Mouse (Mus musculus) intestine, embryonic 14.5 days (tissue): ENCODE results near the gene Slc6a11. TPM values are rescaled to one million over a fixed set of nuclear protein-coding genes. Genes with fewer than 3 reads are reported as not detected.

Experiments used
- ATAC-seq: fragments of 200-750 bp; cut with Nextera tagmentation; replicated peaks from 2 replicates; pipeline ENCODE4 v1.8.0; 2017; ENCODE audit warnings: low read depth, moderate number of reproducible peaks, moderate TSS enrichment, moderate library complexity; ENCODE audit not compliant: low FRiP score, low TSS enrichment
- DNase-seq: peaks from one replicate; pipeline ENCODE4 v3.0.0-alpha.2; 2018; ENCODE audit warnings: low spot score
- H3K27ac ChIP-seq: fragments of 300-500 bp; sonication (generic); 2 replicates; pipeline ENCODE4 v1.5.1; 2014; ENCODE audit warnings: low read depth, mild to moderate bottlenecking, control low read depth
- H3K27me3 ChIP-seq: fragments of 300-500 bp; sonication (generic); replicated peaks from 2 replicates; pipeline ENCODE4 v1.6.1; 2014; ENCODE audit warnings: low read length, control low read depth; ENCODE audit not compliant: control insufficient read depth, insufficient read depth
- H3K36me3 ChIP-seq: fragments of 300-500 bp; sonication (generic); 2 replicates; pipeline ENCODE4 v1.6.1; 2014; ENCODE audit warnings: low read length, control low read depth; ENCODE audit not compliant: control insufficient read depth, insufficient read depth
- H3K4me1 ChIP-seq: fragments of 300-500 bp; sonication (generic); replicated peaks from 2 replicates; pipeline ENCODE4 v1.6.1; 2014; ENCODE audit warnings: low read length, control low read depth, mixed read lengths; ENCODE audit not compliant: control insufficient read depth, insufficient read depth
- H3K4me2 ChIP-seq: fragments of 300-500 bp; sonication (generic); 2 replicates; pipeline ENCODE4 v1.6.1; 2014; ENCODE audit warnings: low read length
- H3K4me3 ChIP-seq: fragments of 300-500 bp; sonication (generic); 2 replicates; pipeline ENCODE4 v1.5.1; 2014; ENCODE audit warnings: low read depth, low read length, control low read depth, mixed read lengths
- H3K9ac ChIP-seq: fragments of 300-500 bp; sonication (generic); 2 replicates; pipeline ENCODE4 v1.6.1; 2014; ENCODE audit warnings: mild to moderate bottlenecking, low read length
- H3K9me3 ChIP-seq: fragments of 300-500 bp; sonication (generic); 2 replicates; pipeline ENCODE4 v1.6.1; 2016; ENCODE audit warnings: low read length, control low read depth; ENCODE audit not compliant: control insufficient read depth
- WGBS: fragments of 180-500 bp; shearing (Covaris S2); extraction: QIAGEN DNeasy Blood & Tissue Kit; methylation state at CpG from one replicate; pipeline ENCODE4 v1.1.7; 2014; 5-methylcytosine and 5-hydroxymethylcytosine counted together
- polyA plus RNA-seq: library from polyadenylated mRNA; unstranded; fragments of >200 nt; fragmentation: Nextera tagmentation; extraction: Ambion mirVana; gene quantifications from 2 replicates; pipeline ENCODE4 v1.2.1, GENCODE M21; 2014

The Slc6a11 gene
- polyA plus RNA-seq, 1 experiment from 2014 or later: 0.08 TPM

- Histone ChIP-seq H3K4me3 (no peak overlapping the region), H3K4me1 (no peaks in the 10 kb centered on the region), H3K27ac (no peak overlapping the region), H3K4me2 (no peak overlapping the region), H3K36me3 (no peaks in the 10 kb centered on the region), H3K27me3 (no peaks in the 10 kb centered on the region; the same call in 1 of the 2 replicates), H3K9me3 (no peaks in the 10 kb centered on the region), H3K9ac (no peak overlapping the region)
- ATAC-seq: no peak
- DNase-seq: no peak
- WGBS: 56% methylated on average over 5 of the region's 5 CpGs
These were observed 133.4 kb downstream of the Slc6a11 start for GRCm38 (mm10) chr6:114264426-114264825.

GRCm38 (mm10) chr6:114266273-114266672 is 135.2 kb downstream of the Slc6a11 start:
- H3K27me3 ChIP-seq: no peaks in the 10 kb centered on the region; the same call in 1 of the 2 replicates
- no peak overlapping the region for H3K27ac ChIP-seq
- H3K4me2 ChIP-seq: no peak overlapping the region
- DNase-seq (no peak), ATAC-seq (no peak)
- no peak overlapping the region for H3K9ac ChIP-seq
- H3K4me3 ChIP-seq: no peak overlapping the region
- no peaks in the 10 kb centered on the region for H3K9me3 ChIP-seq
- no peaks in the 10 kb centered on the region for H3K4me1 ChIP-seq
- no peaks in the 10 kb centered on the region for H3K36me3 ChIP-seq

GRCm38 (mm10) chr6:114267979-114268378 is 136.9 kb downstream of the Slc6a11 start:
- no peak for ATAC-seq
- H3K36me3 ChIP-seq: no peaks in the 10 kb centered on the region
- no peak for DNase-seq
- no peak overlapping the region for H3K4me3 ChIP-seq
- no peak overlapping the region for H3K9ac ChIP-seq
- H3K27me3 ChIP-seq: no peaks in the 10 kb centered on the region; the same call in 1 of the 2 replicates
- H3K27ac ChIP-seq: no peak overlapping the region
- H3K4me1 ChIP-seq: no peaks in the 10 kb centered on the region
- no peak overlapping the region for H3K4me2 ChIP-seq
- 35% methylated on average over 4 of the region's 4 CpGs for WGBS
- no peaks in the 10 kb centered on the region for H3K9me3 ChIP-seq

DNA sequence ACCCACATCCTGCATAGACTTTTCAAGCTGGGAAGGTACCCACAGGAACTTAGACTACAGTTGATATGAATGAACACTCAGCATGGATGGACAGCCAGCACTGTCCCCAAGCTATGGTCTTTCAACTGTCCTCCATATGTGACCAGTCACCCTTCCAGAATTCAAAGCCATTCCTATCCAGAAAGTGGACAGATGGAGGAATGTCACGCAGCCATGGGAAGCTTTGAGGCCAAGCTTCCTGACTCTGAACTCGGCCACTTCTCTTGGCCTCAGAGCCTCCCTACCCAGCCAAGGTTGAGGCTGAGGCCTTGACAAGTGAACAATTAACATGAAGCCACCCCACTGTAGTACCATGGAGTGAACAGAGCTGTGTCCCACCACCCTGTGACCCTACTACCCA is 138.5 kb downstream of the Slc6a11 start:
- Histone ChIP-seq H3K4me2 (no peak overlapping the region), H3K27ac (no peak overlapping the region), H3K27me3 (no peaks in the 10 kb centered on the region; the same call in 1 of the 2 replicates), H3K36me3 (no peaks in the 10 kb centered on the region), H3K4me3 (no peak overlapping the region), H3K4me1 (no peaks in the 10 kb centered on the region), H3K9ac (no peak overlapping the region), H3K9me3 (no peaks in the 10 kb centered on the region)
- WGBS: 85% methylated on average over 2 of the region's 2 CpGs
- ATAC-seq (no peak), DNase-seq (no peak)

DNA sequence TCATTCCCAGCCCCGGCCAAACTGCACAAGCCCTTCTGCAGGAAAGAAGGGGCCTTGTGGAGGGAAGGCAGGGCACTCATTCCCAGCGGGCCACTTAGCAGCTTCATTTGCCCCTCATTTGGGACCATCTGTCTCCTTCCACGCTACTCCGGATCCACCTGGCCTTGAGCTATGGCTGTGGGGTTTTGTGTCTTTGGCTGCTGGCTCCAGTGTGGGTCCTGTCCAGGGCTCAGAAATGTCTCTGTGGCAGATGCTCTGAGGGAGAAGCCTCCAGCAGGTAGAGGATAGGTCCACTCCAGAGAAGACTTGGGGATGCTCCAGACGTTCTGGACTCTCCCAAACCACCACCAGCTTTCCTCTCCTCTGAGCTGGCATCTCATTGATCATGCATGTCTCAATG is 139.8 kb downstream of the Slc6a11 start:
- WGBS: 55% methylated on average over 5 of the region's 5 CpGs
- Histone ChIP-seq H3K4me1 (no peaks in the 10 kb centered on the region), H3K27me3 (no peaks in the 10 kb centered on the region), H3K27ac (no peak overlapping the region), H3K4me3 (no peak overlapping the region), H3K36me3 (no peaks in the 10 kb centered on the region), H3K4me2 (no peak overlapping the region), H3K9ac (no peak overlapping the region), H3K9me3 (no peaks in the 10 kb centered on the region)
- DNase-seq (no peak), ATAC-seq (no peak)

DNA sequence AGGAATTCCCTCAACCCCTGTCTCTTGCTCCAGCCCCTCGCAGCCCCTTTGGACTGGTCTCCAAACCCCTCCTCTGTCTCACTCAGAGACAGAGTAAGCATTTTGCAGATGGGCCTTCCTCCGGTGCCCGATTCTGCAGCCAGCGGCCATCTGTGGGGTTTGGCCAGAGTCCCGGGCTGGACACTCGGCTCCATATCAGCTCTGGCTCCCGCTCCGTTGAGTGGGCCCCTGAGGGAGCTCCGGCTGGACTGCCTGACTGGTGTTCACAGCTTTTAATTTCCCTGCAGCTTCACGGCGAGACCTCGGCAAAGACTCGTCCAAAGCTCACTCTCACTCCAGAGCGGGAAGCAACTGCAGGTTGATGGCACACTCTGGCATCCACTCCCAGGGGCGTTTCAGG is 141.2 kb downstream of the Slc6a11 start:
- DNase-seq (no peak), ATAC-seq (no peak)
- no peak overlapping the region for H3K4me3 ChIP-seq
- no peaks in the 10 kb centered on the region for H3K27me3 ChIP-seq
- H3K4me1 ChIP-seq: no peaks in the 10 kb centered on the region
- H3K9ac ChIP-seq: no peak overlapping the region
- no peaks in the 10 kb centered on the region for H3K9me3 ChIP-seq
- WGBS: 84% methylated on average over 15 of the region's 15 CpGs
- H3K36me3 ChIP-seq: no peaks in the 10 kb centered on the region
- no peak overlapping the region for H3K27ac ChIP-seq
- no peak overlapping the region for H3K4me2 ChIP-seq

DNA sequence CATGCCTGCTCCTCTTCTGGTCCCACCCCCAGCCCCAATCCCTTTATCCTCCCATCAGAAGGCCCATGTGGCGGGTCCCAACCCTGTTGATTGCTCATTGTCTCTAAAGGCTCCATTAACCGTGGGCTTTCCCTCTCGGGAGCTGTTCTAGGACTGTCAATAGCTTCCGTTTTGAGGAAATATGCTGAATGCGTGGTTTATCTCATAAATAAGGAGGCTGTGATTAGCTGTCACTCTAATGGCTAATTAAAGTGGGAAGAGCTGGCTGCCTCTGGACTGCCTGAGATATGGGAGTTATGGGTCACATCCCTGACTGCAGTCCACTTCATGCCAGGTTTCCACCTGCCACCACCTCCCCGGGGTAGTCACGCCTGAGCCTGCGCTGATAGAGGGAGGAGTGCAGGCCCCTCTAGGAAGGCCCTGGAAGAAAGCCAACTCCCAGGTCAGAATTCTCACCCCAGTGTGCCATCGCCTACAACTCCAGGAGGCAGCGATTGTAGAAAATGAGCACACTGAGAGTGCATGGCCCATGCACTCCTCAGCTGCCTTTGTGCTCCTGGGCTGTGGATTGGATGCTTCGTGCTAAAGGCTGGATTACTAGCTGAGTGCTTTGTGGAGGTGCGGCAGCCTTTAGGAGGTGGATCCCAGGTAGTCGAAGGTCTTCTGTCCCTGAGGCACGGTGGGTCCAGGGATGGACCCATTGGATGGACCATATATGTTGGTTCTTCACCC is 143.1 kb downstream of the Slc6a11 start:
- no peaks in the 10 kb centered on the region for H3K9me3 ChIP-seq

DNA sequence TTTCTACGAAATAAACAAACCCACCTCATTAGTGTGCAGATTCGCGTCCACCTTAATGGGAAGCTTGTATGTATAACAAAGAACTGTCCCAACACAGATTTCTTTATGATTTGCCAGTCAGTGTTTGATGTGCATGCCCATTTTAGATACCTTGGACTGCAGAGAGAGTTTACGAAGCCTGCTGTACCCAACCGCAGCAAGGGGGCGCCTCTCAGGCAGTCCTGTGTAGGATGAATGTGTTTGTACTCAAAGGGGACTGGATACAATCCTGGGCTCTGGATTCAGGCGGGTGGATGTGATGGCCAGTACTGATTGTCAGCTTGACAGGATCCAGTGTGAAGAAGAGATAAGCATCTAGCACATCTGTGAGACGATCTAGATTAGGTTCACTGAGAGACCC is 144.8 kb downstream of the Slc6a11 start:
- Histone ChIP-seq H3K4me3 (no peak overlapping the region), H3K9ac (no peak overlapping the region), H3K9me3 (no peaks in the 10 kb centered on the region), H3K27ac (no peak overlapping the region), H3K36me3 (no peaks in the 10 kb centered on the region), H3K4me1 (no peaks in the 10 kb centered on the region), H3K4me2 (no peak overlapping the region), H3K27me3 (no peaks in the 10 kb centered on the region)
- no peak for ATAC-seq
- DNase-seq: no peak
- WGBS: 52% methylated on average over 8 of the region's 8 CpGs

More for the DNA sequence above, 143.1 kb downstream of the Slc6a11 start:
- no peak for ATAC-seq
- no peak overlapping the region for H3K4me3 ChIP-seq
- H3K27me3 ChIP-seq: no peaks in the 10 kb centered on the region
- no peak overlapping the region for H3K27ac ChIP-seq
- no peaks in the 10 kb centered on the region for H3K4me1 ChIP-seq
- WGBS: 64% methylated on average over 14 of the region's 14 CpGs
- no peak overlapping the region for H3K4me2 ChIP-seq
- no peak for DNase-seq
- H3K36me3 ChIP-seq: no peaks in the 10 kb centered on the region
- H3K9ac ChIP-seq: no peak overlapping the region
